Mouse (Mus musculus) liver, postnatal 0 days (tissue): ENCODE data around the gene Prss12.

Experiments used
- CTCF ChIP-seq: sonication (generic); IDR thresholded peaks from 2 replicates; pipeline ENCODE4 v1.5.1; 2016; ENCODE audit warnings: antibody characterized with exemption, low read depth
- EP300 ChIP-seq: IDR thresholded peaks from 2 replicates; pipeline ENCODE4 v1.6.1; 2016; ENCODE audit warnings: antibody characterized with exemption, low read depth, mild to moderate bottlenecking

- TF ChIP-seq CTCF (no peak), EP300 (no peak)
These were observed 14.6 kb upstream of the Prss12 start for GRCm38 (mm10) chr3:123431951-123432674.
